Mouse (Mus musculus): ENCODE results near the gene Ncam2. TPM values are rescaled to one million over a fixed set of nuclear protein-coding genes. Genes with fewer than 3 reads are reported as not detected.
"Not testable (repeated sequence)": the region's sequence is repeated elsewhere in the genome, so short reads cannot be mapped to it uniquely, and the experiment has no call there.

Gene Ncam2
- total and polyA plus RNA-seq, 2 experiments from 2014 or later, result 28.1 to 54.6 TPM

- ATAC-seq (no peak), DNase-seq (ENCODE audit: low spot score) (peak; percentile 15)
- H3K4me2 ChIP-seq (ENCODE audit: low read depth, low read length), result no peak overlapping the region
- no peak overlapping the region for H3K4me3 ChIP-seq (ENCODE audit: low read length)
- no peak overlapping the region for H3K9ac ChIP-seq (replicated peaks; ENCODE audit: low read length)
- H3K27me3 ChIP-seq (ENCODE audit: insufficient read depth, low read length), result no peaks in the 10 kb centered on the region
- TF ChIP-seq CTCF (IDR thresholded peaks at IDR 0.05; ENCODE audit: low read depth), result no peak
- WGBS, result 49% methylated on average over 2 of the region's 2 CpGs
- H3K36me3 ChIP-seq (ENCODE audit: insufficient read depth, low read length), result no peaks in the 10 kb centered on the region
- H3K9me3 ChIP-seq (ENCODE audit: low read length), result no peaks in the 10 kb centered on the region
- no peak overlapping the region for H3K27ac ChIP-seq
- H3K4me1 ChIP-seq (ENCODE audit: insufficient read depth, low read length), result no peaks in the 10 kb centered on the region
Measured at GRCm38 (mm10) chr16:81452988-81453387, 252.5 kb downstream of the Ncam2 start.

- no peak overlapping the region for H3K27ac ChIP-seq
- no peak for TF ChIP-seq CTCF (IDR thresholded peaks at IDR 0.05; ENCODE audit: low read depth)
- H3K36me3 ChIP-seq (ENCODE audit: insufficient read depth, low read length), result no peaks in the 10 kb centered on the region
- no peaks in the 10 kb centered on the region for H3K27me3 ChIP-seq (ENCODE audit: insufficient read depth, low read length)
- H3K4me2 ChIP-seq (ENCODE audit: low read depth, low read length), result no peak overlapping the region
- H3K4me3 ChIP-seq (ENCODE audit: low read length), result no peak overlapping the region
- DNase-seq (ENCODE audit: low spot score) (no peak), ATAC-seq (no peak)
- H3K4me1 ChIP-seq (ENCODE audit: insufficient read depth, low read length), result no peaks in the 10 kb centered on the region
- no peak overlapping the region for H3K9ac ChIP-seq (replicated peaks; ENCODE audit: low read length)
- 94% methylated on average over 2 of the region's 2 CpGs for WGBS
- no peaks in the 10 kb centered on the region for H3K9me3 ChIP-seq (ENCODE audit: low read length)
Measured at GRCm38 (mm10) chr16:81454472-81454871, 254.0 kb downstream of the Ncam2 start.

- not testable (repeated sequence) for ATAC-seq; H3K4me1 ChIP-seq (ENCODE audit: insufficient read depth, low read length); H3K27ac ChIP-seq; H3K9me3 ChIP-seq (ENCODE audit: low read length); DNase-seq (ENCODE audit: low spot score); H3K27me3 ChIP-seq (ENCODE audit: insufficient read depth, low read length); H3K4me2 ChIP-seq (ENCODE audit: low read depth, low read length); H3K9ac ChIP-seq (replicated peaks; ENCODE audit: low read length); H3K4me3 ChIP-seq (ENCODE audit: low read length); H3K36me3 ChIP-seq (ENCODE audit: insufficient read depth, low read length)
- WGBS, result 91% methylated on average over 2 of the region's 2 CpGs
Measured at GRCm38 (mm10) chr16:81462731-81463130, 262.2 kb downstream of the Ncam2 start.

- H3K4me2 ChIP-seq (ENCODE audit: low read depth, low read length), result no peak overlapping the region
- H3K27me3 ChIP-seq (ENCODE audit: insufficient read depth, low read length), result no peaks in the 10 kb centered on the region
- no peak overlapping the region for H3K27ac ChIP-seq
- 58% methylated on average over 1 of the region's 1 CpGs for WGBS
- H3K9me3 ChIP-seq (ENCODE audit: low read length), result no peaks in the 10 kb centered on the region
- H3K36me3 ChIP-seq (ENCODE audit: insufficient read depth, low read length), result no peaks in the 10 kb centered on the region
- no peak overlapping the region for H3K4me3 ChIP-seq (ENCODE audit: low read length)
- TF ChIP-seq CTCF (IDR thresholded peaks at IDR 0.05; ENCODE audit: low read depth), result no peak
- no peaks in the 10 kb centered on the region for H3K4me1 ChIP-seq (ENCODE audit: insufficient read depth, low read length)
- no peak overlapping the region for H3K9ac ChIP-seq (replicated peaks; ENCODE audit: low read length)
- no peak for ATAC-seq
- DNase-seq (ENCODE audit: low spot score), result no peak
Measured at GRCm38 (mm10) chr16:81472925-81473324, 272.4 kb downstream of the Ncam2 start.

- no peak for ATAC-seq
- no peaks in the 10 kb centered on the region for H3K36me3 ChIP-seq (ENCODE audit: insufficient read depth, low read length)
Measured at GRCm38 (mm10) chr16:81481058-81481457, 280.6 kb downstream of the Ncam2 start.

GRCm38 (mm10) chr16:81496111-81496510 is 295.6 kb downstream of the Ncam2 start:
- no peak overlapping the region for H3K4me2 ChIP-seq (ENCODE audit: low read depth, low read length)
- H3K27ac ChIP-seq, result no peak overlapping the region
- DNase-seq (ENCODE audit: low spot score), result no peak
- H3K4me3 ChIP-seq (ENCODE audit: low read length), result no peak overlapping the region
- no peaks in the 10 kb centered on the region for H3K36me3 ChIP-seq (ENCODE audit: insufficient read depth, low read length)
- H3K27me3 ChIP-seq (ENCODE audit: insufficient read depth, low read length), result no peaks in the 10 kb centered on the region
- no peak for ATAC-seq
- H3K4me1 ChIP-seq (ENCODE audit: insufficient read depth, low read length), result no peaks in the 10 kb centered on the region
- no peaks in the 10 kb centered on the region for H3K9me3 ChIP-seq (ENCODE audit: low read length)
- WGBS, result 51% methylated on average over 2 of the region's 2 CpGs
- no peak overlapping the region for H3K9ac ChIP-seq (replicated peaks; ENCODE audit: low read length)
- TF ChIP-seq CTCF (IDR thresholded peaks at IDR 0.05; ENCODE audit: low read depth), result no peak

More at GRCm38 (mm10) chr16:81481058-81481457, 280.6 kb downstream of the Ncam2 start:
- Histone ChIP-seq H3K27ac (no peak overlapping the region), H3K27me3 (ENCODE audit: insufficient read depth, low read length) (no peaks in the 10 kb centered on the region), H3K4me1 (ENCODE audit: insufficient read depth, low read length) (no peaks in the 10 kb centered on the region), H3K4me3 (ENCODE audit: low read length) (no peak overlapping the region), H3K4me2 (ENCODE audit: low read depth, low read length) (no peak overlapping the region), H3K9ac (replicated peaks; ENCODE audit: low read length) (no peak overlapping the region), H3K9me3 (ENCODE audit: low read length) (no peaks in the 10 kb centered on the region)
- DNase-seq (ENCODE audit: low spot score), result no peak
- TF ChIP-seq CTCF (IDR thresholded peaks at IDR 0.05; ENCODE audit: low read depth), result no peak

GRCm38 (mm10) chr16:81502578-81502977 is 302.1 kb downstream of the Ncam2 start:
- Histone ChIP-seq H3K4me1 (ENCODE audit: insufficient read depth, low read length) (no peaks in the 10 kb centered on the region), H3K9me3 (ENCODE audit: low read length) (no peaks in the 10 kb centered on the region), H3K4me2 (ENCODE audit: low read depth, low read length) (no peak overlapping the region), H3K4me3 (ENCODE audit: low read length) (no peak overlapping the region), H3K27me3 (ENCODE audit: insufficient read depth, low read length) (no peaks in the 10 kb centered on the region), H3K36me3 (ENCODE audit: insufficient read depth, low read length) (no peaks in the 10 kb centered on the region), H3K9ac (replicated peaks; ENCODE audit: low read length) (no peak overlapping the region), H3K27ac (no peak overlapping the region)
- DNase-seq (ENCODE audit: low spot score) (peak; percentile 9), ATAC-seq (no peak)
- WGBS, result 55% methylated on average over 2 of the region's 2 CpGs
- TF ChIP-seq CTCF (IDR thresholded peaks at IDR 0.05; ENCODE audit: low read depth), result no peak

Measured in hindbrain, postnatal 0 days (tissue).